Mouse (Mus musculus) cortical plate, adult 2 months (tissue): ENCODE data around the gene Evi5. TPM values are rescaled to one million over a fixed set of nuclear protein-coding genes. Genes with fewer than 3 reads are reported as not detected.

Experiments used
- H3K27ac ChIP-seq: fragments of 200-500 bp; 2 replicates; pipeline ENCODE4 v1.5.1; 2012; ENCODE audit warnings: low read length, control low read depth, inconsistent platforms; ENCODE audit not compliant: insufficient read depth
- H3K4me1 ChIP-seq: fragments of 200-500 bp; 2 replicates; pipeline ENCODE4 v1.6.1; 2011; ENCODE audit warnings: low read length; ENCODE audit not compliant: control insufficient read depth, insufficient read depth
- H3K4me3 ChIP-seq: fragments of 200-500 bp; 2 replicates; pipeline ENCODE4 v1.5.1; 2011; ENCODE audit warnings: mild to moderate bottlenecking, low read length, control low read depth; ENCODE audit not compliant: insufficient read depth
- CTCF ChIP-seq: fragments of 200-500 bp; IDR thresholded peaks from 2 replicates; pipeline ENCODE4 v1.5.1; 2011; ENCODE audit warnings: mild to moderate bottlenecking, control low read depth, low read length; ENCODE audit not compliant: insufficient read depth; ENCODE audit errors: extremely low read depth
- POLR2A ChIP-seq: fragments of 200-500 bp; IDR thresholded peaks from 2 replicates; pipeline ENCODE4 v1.6.1; 2011; ENCODE audit warnings: mild to moderate bottlenecking, low read length, control low read depth; ENCODE audit not compliant: insufficient read depth; ENCODE audit errors: extremely low read depth
- polyA plus RNA-seq: library from polyadenylated mRNA; depleted of rRNA; stranded (reverse); fragments of >200 nt; gene quantifications from 2 replicates; pipeline ENCODE4 v1.2.3, GENCODE M21; 2012

Evi5 gene
- polyA plus RNA-seq, 1 experiment, result 56.9 TPM

DNA sequence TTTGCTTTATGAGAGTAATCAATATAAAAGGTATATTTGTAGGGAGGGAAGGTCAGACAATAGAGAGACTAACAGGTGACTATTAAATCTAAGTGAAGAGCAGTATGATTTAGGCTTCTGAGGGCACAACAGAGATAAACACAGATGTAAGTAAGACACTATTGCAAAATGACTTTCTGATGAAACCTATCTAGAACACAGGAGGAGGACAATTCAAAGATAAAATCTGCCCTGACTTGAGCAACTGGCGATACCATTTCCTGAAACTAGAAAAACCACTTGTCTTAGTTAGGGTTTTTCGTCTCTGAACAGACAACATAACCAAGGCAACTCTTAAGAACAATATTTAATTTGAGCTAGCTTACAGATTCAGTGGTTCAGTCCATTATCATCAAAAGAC lies 19.4 kb downstream of the Evi5 start:
- TF ChIP-seq CTCF (no peak), POLR2A (no peak)
- Histone ChIP-seq H3K4me1 (peaks cover 1% of the 10 kb centered on the region; the same call in 1 of the 2 replicates), H3K27ac (no peak overlapping the region), H3K4me3 (no peak overlapping the region)

GRCm38 (mm10) chr5:107854556-107854955 lies 20.4 kb downstream of the Evi5 start:
- Histone ChIP-seq H3K4me1 (peaks cover 1% of the 10 kb centered on the region; the same call in 1 of the 2 replicates), H3K27ac (no peak overlapping the region), H3K4me3 (no peak overlapping the region)
- TF ChIP-seq CTCF, result no peak
- TF ChIP-seq POLR2A, result no peak

GRCm38 (mm10) chr5:107853807-107854206 lies 21.1 kb downstream of the Evi5 start:
- TF ChIP-seq POLR2A, result no peak
- TF ChIP-seq CTCF, result no peak

DNA sequence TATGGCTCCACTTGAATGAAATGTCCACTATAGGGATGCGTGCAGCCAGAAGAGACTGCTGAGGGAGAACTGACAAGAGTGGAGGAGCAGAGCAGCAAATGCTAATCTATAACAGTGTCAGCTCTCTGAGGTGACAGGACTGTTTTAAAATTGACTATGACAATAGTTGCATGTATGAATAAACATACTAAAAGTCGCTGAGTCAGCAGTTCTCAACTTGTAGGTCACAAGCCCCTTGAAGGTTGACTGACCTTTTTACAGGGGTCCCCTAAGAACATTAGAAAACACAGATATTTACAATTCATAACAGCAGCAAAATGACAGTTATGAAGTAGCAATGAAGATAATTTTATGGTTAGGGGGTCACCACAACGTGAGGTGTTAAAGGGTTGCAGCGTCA lies 25.9 kb downstream of the Evi5 start:
- no peak overlapping the region for H3K27ac ChIP-seq
- no peak overlapping the region for H3K4me3 ChIP-seq
- no peaks in the 10 kb centered on the region; the same call in 1 of the 2 replicates for H3K4me1 ChIP-seq
- TF ChIP-seq POLR2A (no peak), CTCF (no peak)

More at GRCm38 (mm10) chr5:107853807-107854206, 21.1 kb downstream of the Evi5 start:
- peaks cover 1% of the 10 kb centered on the region; the same call in 1 of the 2 replicates for H3K4me1 ChIP-seq
- H3K4me3 ChIP-seq, result no peak overlapping the region
- no peak overlapping the region for H3K27ac ChIP-seq

- Histone ChIP-seq H3K27ac (no peak overlapping the region), H3K4me3 (no peak overlapping the region), H3K4me1 (no peaks in the 10 kb centered on the region; the same call in 1 of the 2 replicates)
- no peak for TF ChIP-seq CTCF
Measured at GRCm38 (mm10) chr5:107847817-107848216, 27.1 kb downstream of the Evi5 start.

DNA sequence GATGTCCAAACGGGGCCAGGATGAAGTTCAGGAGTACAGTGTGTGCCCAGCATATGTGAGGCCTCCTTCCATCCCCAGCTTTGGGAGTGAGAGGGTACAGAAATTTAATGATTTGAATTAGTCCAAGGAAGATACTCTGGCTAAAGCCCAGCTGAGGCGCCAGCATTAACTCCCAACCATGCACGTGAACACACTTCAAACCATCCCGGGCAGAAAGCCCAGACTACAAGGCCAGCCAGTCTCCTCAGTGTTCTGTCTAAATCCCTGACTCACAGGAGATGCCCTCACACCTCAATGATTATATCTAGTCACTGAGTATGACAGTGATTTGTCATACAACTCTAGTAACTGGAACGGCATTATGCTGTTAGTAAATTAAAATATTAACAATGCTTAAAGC lies 27.6 kb downstream of the Evi5 start:
- Histone ChIP-seq H3K4me1 (no peaks in the 10 kb centered on the region; the same call in 1 of the 2 replicates), H3K4me3 (no peak overlapping the region), H3K27ac (no peak overlapping the region)
- TF ChIP-seq CTCF (no peak), POLR2A (no peak)

GRCm38 (mm10) chr5:107840549-107841238 lies 34.2 kb downstream of the Evi5 start:
- peaks cover 3% of the 10 kb centered on the region for H3K4me1 ChIP-seq
- no peak overlapping the region for H3K4me3 ChIP-seq
- TF ChIP-seq POLR2A (no peak), CTCF (no peak)
- no peak overlapping the region for H3K27ac ChIP-seq

DNA sequence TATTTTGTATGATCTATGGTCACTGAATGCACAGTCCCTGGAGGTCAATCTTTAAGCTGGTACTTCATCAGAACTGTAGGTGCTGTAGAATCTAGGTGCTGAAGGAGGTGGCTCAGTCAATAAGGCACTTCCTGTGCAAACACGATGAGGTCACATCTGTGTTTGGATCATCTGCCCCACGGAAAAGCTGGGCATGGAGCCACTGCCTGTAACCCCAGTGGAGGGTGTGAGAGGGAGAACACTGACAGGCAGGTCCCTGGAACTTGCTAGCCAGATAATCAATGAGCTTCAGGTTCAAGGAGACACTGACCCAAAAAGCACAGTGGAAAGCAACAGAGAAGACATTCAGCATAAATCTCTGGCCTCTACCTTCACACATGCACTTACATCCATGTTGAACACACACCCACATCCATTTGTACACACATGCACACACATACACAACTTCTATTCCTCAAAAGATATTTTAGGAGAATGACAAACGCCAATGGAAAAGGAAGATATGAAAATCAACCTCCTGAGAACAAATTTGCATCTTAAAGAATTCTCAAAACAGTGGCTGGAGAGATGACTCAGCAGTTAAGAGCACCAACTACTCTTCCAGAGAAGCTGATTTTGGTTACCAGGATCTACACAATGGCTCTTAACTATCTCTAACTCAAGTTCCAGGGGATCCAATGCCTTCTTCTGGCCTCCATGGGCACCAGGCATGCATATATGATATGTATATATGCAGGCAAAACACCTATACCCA lies 35.8 kb downstream of the Evi5 start:
- H3K4me1 ChIP-seq, result peaks cover 3% of the 10 kb centered on the region
- no peak for TF ChIP-seq CTCF
- TF ChIP-seq POLR2A, result no peak
- no peak overlapping the region for H3K4me3 ChIP-seq
- peak overlapping the region; percentile 77; the same call in 1 of the 2 replicates for H3K27ac ChIP-seq

DNA sequence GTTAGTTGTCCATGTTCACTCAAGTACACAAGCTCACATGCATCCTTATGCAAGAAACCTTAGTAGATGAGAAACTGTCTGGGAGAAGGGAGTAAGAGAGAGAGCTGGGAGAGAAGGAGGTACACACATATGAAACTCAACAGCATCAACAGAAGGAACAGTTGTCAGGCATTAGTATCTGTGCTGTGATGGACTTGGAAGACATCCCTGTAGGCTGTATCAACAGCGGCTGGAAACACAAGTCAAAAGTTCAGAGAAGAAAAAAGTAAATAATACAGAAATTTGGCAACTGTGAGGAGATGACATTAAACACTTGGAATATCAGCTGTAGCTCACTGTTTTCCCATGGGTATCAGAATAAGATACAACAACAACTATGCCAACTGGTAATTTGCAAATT lies 40.6 kb downstream of the Evi5 start:
- TF ChIP-seq CTCF (no peak), POLR2A (no peak)
- Histone ChIP-seq H3K4me1 (peaks cover 3% of the 10 kb centered on the region), H3K27ac (no peak overlapping the region), H3K4me3 (no peak overlapping the region)

DNA sequence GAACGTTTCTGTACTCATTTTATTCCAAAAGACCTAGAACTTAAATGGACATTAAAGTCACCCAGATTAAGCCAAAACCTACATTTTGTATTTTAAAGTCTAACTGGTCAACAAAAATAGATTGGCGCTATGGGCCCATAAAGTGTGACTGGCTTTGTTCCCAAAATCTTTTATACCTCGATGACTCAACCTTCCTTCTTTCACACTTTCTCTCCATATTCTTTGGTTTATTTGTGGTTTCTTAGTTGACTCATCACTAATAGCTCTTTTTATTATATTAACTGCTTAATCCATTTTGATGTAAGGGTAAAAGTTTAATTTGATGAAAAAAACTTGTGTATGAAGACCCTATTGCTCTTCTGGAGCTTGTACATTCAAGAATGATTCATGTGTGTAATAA lies 43.6 kb downstream of the Evi5 start:
- no peaks in the 10 kb centered on the region for H3K4me1 ChIP-seq
- H3K4me3 ChIP-seq, result no peak overlapping the region
- H3K27ac ChIP-seq, result no peak overlapping the region
- no peak for TF ChIP-seq CTCF
- no peak for TF ChIP-seq POLR2A
